Mouse (Mus musculus) midbrain, embryonic 10.5 days (tissue): Measurements from ENCODE around the gene Creld1. TPM values are rescaled to one million over a fixed set of nuclear protein-coding genes. Genes with fewer than 3 reads are reported as not detected.

Experiments
- DNase-seq: peaks from one replicate; pipeline ENCODE4 v3.0.0-alpha.2; 2017; ENCODE audit warnings: low spot score
- H3K27ac ChIP-seq: fragments of 300-500 bp; sonication (generic); replicated peaks from 2 replicates; pipeline ENCODE4 v1.5.1; 2016; ENCODE audit warnings: mild to moderate bottlenecking
- H3K27me3 ChIP-seq: fragments of 300-500 bp; sonication (generic); 2 replicates; pipeline ENCODE4 v1.6.1; 2016; ENCODE audit warnings: low read depth, mild to moderate bottlenecking; ENCODE audit not compliant: poor library complexity, severe bottlenecking
- H3K36me3 ChIP-seq: fragments of 300-500 bp; sonication (generic); 2 replicates; pipeline ENCODE4 v1.6.1; 2016; ENCODE audit warnings: mild to moderate bottlenecking, moderate library complexity
- H3K4me1 ChIP-seq: fragments of 300-500 bp; sonication (generic); 2 replicates; pipeline ENCODE4 v1.6.1; 2016
- H3K4me3 ChIP-seq: fragments of 300-500 bp; sonication (generic); 2 replicates; pipeline ENCODE4 v1.5.1; 2016; ENCODE audit warnings: mild to moderate bottlenecking, moderate library complexity
- H3K9me3 ChIP-seq: fragments of 300-500 bp; sonication (generic); replicated peaks from 2 replicates; pipeline ENCODE4 v1.6.1; 2016; ENCODE audit warnings: mild to moderate bottlenecking
- WGBS: fragments of 180-500 bp; shearing (Covaris S2); methylation state at CpG from one replicate; pipeline ENCODE4 v1.1.7; 2016; 5-methylcytosine and 5-hydroxymethylcytosine counted together
- polyA plus RNA-seq: library from polyadenylated mRNA; unstranded; fragments of >200 nt; fragmentation: Nextera tagmentation; extraction: Ambion mirVana; gene quantifications from 2 replicates; pipeline ENCODE4 v1.2.1, GENCODE M21; 2016

The Creld1 gene
- polyA plus RNA-seq, 1 experiment from 2014 or later, result 45.4 TPM

DNA sequence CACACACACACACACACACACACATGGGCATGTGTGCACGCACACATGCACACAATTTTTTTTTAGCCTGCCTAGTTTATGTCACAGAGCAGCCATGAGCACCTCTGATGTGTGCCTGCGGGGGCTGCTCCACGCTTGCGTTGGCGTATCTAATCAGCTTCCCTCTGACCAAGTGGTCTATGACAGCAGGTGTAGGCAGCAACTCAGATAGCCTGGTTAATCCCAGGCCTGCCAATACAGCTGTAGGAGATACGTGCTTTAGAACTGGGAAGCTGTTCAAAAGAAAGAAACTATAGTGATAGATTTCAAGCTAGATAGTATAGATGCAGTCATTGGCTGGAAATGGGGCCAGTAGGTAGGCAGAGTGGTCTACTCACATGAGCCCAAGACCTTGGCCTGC lies 9.4 kb upstream of the Creld1 start:
- no peak for DNase-seq
- Histone ChIP-seq H3K4me1 (peaks cover 32% of the 10 kb centered on the region), H3K9me3 (no peaks in the 10 kb centered on the region), H3K27me3 (peaks cover 52% of the 10 kb centered on the region), H3K27ac (no peak overlapping the region), H3K4me3 (no peak overlapping the region), H3K36me3 (no peaks in the 10 kb centered on the region)
- WGBS, result 92% methylated on average over 6 of the region's 6 CpGs

DNA sequence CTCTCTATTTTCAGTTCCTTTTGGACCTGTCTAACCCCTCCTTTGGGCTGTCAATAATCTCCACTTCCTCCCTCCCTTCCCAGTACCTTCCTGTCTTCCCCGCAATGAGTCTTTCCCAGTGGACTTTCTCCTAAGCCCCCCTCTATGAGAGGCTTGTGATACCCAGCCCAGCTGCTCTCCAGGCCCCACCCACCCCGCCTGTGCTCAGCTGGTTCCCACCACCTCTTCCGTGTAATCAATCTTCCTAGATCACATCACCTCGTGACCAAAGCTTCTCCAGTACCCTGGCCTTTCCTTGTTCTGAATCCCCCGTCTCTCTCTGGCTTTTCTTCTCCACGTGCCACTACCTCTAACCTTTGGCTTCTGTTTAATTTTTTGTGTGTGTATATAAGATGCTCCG lies 5.7 kb upstream of the Creld1 start:
- peaks cover 40% of the 10 kb centered on the region for H3K27me3 ChIP-seq
- no peak overlapping the region for H3K27ac ChIP-seq
- 61% methylated on average over 7 of the region's 7 CpGs for WGBS
- no peaks in the 10 kb centered on the region for H3K9me3 ChIP-seq
- no peak for DNase-seq
- H3K4me1 ChIP-seq, result peaks cover 15% of the 10 kb centered on the region
- H3K4me3 ChIP-seq, result no peak overlapping the region
- H3K36me3 ChIP-seq, result no peaks in the 10 kb centered on the region

DNA sequence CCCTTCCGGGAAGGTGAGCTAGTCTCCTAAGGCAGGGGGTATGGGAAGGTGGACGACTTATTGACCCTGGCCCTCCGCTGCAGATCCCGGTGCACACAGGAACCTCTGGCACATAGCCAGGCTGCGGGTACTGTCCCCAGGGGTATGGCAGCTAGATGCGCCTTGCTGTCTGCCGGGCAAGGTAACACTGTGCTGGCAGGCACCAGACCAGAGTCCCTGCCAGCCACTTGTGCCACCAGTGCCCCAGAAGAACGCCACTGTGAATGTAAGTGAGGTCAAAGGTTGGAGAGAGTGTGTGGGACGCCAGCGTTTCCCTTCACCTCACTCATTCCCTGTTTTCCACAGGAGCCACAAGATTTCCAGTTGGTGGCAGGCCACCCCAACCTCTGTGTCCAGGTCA lies 4.2 kb upstream of the Creld1 start:
- Histone ChIP-seq H3K4me1 (peaks cover 24% of the 10 kb centered on the region), H3K9me3 (no peaks in the 10 kb centered on the region), H3K27me3 (peaks cover 40% of the 10 kb centered on the region), H3K4me3 (no peak overlapping the region), H3K27ac (no peak overlapping the region), H3K36me3 (no peaks in the 10 kb centered on the region)
- 88% methylated on average over 10 of the region's 10 CpGs for WGBS
- no peak for DNase-seq

GRCm38 (mm10) chr6:113480555-113481373 lies 2.3 kb upstream of the Creld1 start:
- Histone ChIP-seq H3K27me3 (peaks cover 40% of the 10 kb centered on the region), H3K36me3 (0 out of 2 replicates have a peak, but pooled peaks cover 4% of the 10 kb centered on the region), H3K9me3 (no peaks in the 10 kb centered on the region), H3K4me1 (peaks cover 38% of the 10 kb centered on the region), H3K4me3 (no peak overlapping the region), H3K27ac (no peak overlapping the region)
- 69% methylated on average over 18 of the region's 18 CpGs for WGBS
- no peak for DNase-seq

- DNase-seq, result no peak
- 1% methylated on average over 65 of the region's 65 CpGs for WGBS
- H3K4me3 ChIP-seq, result peak overlapping the region; percentile 80
- H3K27ac ChIP-seq, result peak overlapping the region; percentile 95
- peaks cover 30% of the 10 kb centered on the region for H3K27me3 ChIP-seq
- H3K9me3 ChIP-seq, result no peaks in the 10 kb centered on the region
- peaks cover 49% of the 10 kb centered on the region for H3K4me1 ChIP-seq
- H3K36me3 ChIP-seq, result peaks cover 20% of the 10 kb centered on the region
Observed at GRCm38 (mm10) chr6:113482477-113483099, 509 bp upstream of the Creld1 start.

DNA sequence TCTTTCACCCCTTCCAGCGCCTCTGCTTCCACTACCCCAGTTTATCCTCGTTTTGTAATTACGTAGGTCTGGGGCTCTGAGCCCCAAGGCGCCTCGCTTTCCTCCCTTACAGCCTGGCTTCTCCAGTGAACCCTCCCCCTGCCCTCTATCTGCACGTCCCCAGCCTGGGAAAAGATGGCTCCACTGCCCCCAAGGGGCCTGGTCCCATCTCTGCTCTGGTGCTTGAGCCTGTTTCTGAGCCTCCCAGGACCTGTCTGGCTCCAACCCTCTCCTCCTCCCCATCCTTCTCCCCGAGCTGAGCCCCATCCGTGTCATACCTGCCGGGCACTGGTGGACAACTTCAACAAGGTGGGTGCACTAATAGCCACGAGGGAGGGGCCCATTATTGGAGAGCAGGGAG lies 632 bp downstream of the Creld1 start:
- DNase-seq, result peak; percentile 41
- H3K36me3 ChIP-seq, result peaks cover 32% of the 10 kb centered on the region
- 10% methylated on average over 10 of the region's 10 CpGs for WGBS
- H3K9me3 ChIP-seq, result no peaks in the 10 kb centered on the region
- H3K4me3 ChIP-seq, result peak overlapping the region; percentile 80
- peaks cover 50% of the 10 kb centered on the region for H3K4me1 ChIP-seq
- H3K27me3 ChIP-seq, result peaks cover 30% of the 10 kb centered on the region
- H3K27ac ChIP-seq, result peak overlapping the region; percentile 95

GRCm38 (mm10) chr6:113487125-113487576 lies 4.1 kb downstream of the Creld1 start:
- peaks cover 38% of the 10 kb centered on the region for H3K4me1 ChIP-seq
- no peak overlapping the region for H3K27ac ChIP-seq
- peaks cover 65% of the 10 kb centered on the region for H3K36me3 ChIP-seq
- no peaks in the 10 kb centered on the region for H3K9me3 ChIP-seq
- no peak for DNase-seq
- peaks cover 8% of the 10 kb centered on the region; the same call in 1 of the 2 replicates for H3K27me3 ChIP-seq
- 69% methylated on average over 7 of the region's 7 CpGs for WGBS
- H3K4me3 ChIP-seq, result no peak overlapping the region

DNA sequence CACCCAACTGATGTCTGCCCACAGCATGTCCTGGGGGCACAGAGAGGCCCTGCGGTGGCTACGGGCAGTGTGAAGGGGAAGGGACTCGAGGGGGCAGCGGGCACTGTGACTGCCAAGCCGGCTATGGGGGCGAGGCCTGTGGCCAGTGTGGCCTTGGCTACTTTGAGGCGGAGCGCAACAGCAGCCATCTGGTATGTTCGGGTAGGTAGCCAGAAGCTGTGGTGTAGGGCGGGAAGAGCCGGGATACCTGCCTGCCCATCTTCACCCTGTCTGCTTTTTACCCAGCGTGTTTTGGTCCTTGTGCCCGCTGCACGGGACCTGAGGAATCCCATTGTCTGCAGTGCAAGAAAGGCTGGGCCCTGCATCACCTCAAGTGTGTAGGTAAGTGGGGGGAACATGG lies 6.3 kb downstream of the Creld1 start:
- DNase-seq, result no peak
- 94% methylated on average over 14 of the region's 14 CpGs for WGBS
- H3K27ac ChIP-seq, result no peak overlapping the region
- H3K27me3 ChIP-seq, result peaks cover 19% of the 10 kb centered on the region; the same call in 1 of the 2 replicates
- H3K9me3 ChIP-seq, result no peaks in the 10 kb centered on the region
- peaks cover 75% of the 10 kb centered on the region for H3K36me3 ChIP-seq
- no peak overlapping the region for H3K4me3 ChIP-seq
- peaks cover 27% of the 10 kb centered on the region for H3K4me1 ChIP-seq

DNA sequence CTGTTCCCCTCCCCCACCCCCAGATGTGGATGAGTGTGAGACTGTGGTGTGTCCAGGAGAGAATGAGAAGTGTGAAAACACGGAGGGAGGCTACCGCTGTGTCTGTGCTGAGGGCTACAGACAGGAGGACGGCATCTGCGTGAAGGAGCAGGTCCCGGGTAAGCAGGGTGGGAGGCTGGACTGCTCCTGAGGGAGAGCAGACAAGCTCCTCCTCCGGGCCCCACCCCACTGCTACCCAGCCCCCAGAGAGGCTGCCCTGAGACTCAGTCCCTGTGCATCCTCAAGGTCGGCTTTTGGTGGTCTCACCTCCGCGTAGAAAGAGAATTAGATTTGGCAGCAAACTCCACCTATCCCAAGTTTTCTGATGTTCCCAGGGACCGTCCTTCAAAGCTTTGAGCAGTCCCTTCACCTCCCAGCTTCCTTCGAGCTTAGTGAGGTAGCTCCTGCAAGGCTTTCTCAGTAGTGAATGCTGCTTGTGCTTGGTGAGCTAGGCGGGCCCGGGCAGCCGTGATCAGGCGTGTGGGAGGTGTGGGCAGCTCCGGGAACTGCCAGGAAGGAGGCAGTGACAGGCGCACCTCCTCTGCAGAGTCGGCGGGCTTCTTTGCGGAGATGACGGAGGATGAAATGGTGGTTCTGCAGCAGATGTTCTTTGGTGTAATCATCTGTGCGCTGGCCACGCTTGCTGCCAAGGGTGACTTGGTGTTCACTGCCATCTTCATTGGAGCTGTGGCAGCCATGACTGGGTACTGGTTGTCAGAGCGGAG lies 9.2 kb downstream of the Creld1 start:
- peaks cover 57% of the 10 kb centered on the region for H3K36me3 ChIP-seq
- H3K4me3 ChIP-seq, result no peak overlapping the region
- H3K27me3 ChIP-seq, result peaks cover 37% of the 10 kb centered on the region
- H3K27ac ChIP-seq, result no peak overlapping the region
- no peaks in the 10 kb centered on the region for H3K9me3 ChIP-seq
- H3K4me1 ChIP-seq, result peaks cover 25% of the 10 kb centered on the region
- WGBS, result 78% methylated on average over 24 of the region's 24 CpGs
- DNase-seq, result no peak

DNA sequence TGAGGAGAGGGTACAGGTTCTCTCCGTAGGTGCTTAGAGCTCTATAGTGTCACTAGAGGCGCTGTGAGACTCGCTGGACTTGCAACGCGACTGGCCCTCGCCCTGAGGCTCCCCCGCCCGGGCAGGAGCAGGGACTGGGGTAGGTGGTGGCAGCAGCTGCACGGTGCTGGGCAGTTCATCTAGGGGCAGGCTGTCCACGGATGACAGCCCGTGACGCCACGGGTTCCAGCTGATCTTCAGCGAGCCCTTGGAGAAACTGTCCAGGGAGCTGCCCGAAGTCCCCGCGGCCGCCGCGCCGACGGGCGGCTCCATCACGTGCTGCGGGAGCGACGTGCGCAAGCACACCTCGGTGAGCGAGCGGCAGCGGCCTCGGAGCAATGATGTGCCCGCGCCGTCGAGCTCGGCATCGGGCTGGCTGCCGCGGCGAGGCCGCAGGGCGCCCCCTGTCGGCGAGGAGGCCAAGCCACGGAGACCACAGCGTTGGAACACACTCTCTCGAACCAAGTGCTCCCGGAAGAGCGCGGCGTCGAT lies 11.2 kb downstream of the Creld1 start:
- H3K36me3 ChIP-seq, result peaks cover 38% of the 10 kb centered on the region
- peak overlapping the region; percentile 57 for H3K4me3 ChIP-seq
- H3K27ac ChIP-seq, result peak overlapping the region; percentile 77
- 1% methylated on average over 54 of the region's 54 CpGs for WGBS
- H3K27me3 ChIP-seq, result peaks cover 37% of the 10 kb centered on the region
- no peaks in the 10 kb centered on the region for H3K9me3 ChIP-seq
- H3K4me1 ChIP-seq, result peaks cover 20% of the 10 kb centered on the region
- DNase-seq, result peak; percentile 81

- peaks cover 29% of the 10 kb centered on the region for H3K36me3 ChIP-seq
- no peak for DNase-seq
Observed at GRCm38 (mm10) chr6:113495071-113495675, 12.1 kb downstream of the Creld1 start.

GRCm38 (mm10) chr6:113499346-113499745 lies 16.2 kb downstream of the Creld1 start:
- H3K27me3 ChIP-seq, result peaks cover 45% of the 10 kb centered on the region
- peaks cover 35% of the 10 kb centered on the region for H3K4me1 ChIP-seq
- H3K36me3 ChIP-seq, result no peaks in the 10 kb centered on the region
- H3K9me3 ChIP-seq, result peaks cover 2% of the 10 kb centered on the region; the same call in 1 of the 2 replicates
- no peak overlapping the region for H3K4me3 ChIP-seq
- DNase-seq, result no peak
- WGBS, result 80% methylated on average over 6 of the region's 6 CpGs
- H3K27ac ChIP-seq, result no peak overlapping the region

More at GRCm38 (mm10) chr6:113495071-113495675, 12.1 kb downstream of the Creld1 start:
- WGBS, result 55% methylated on average over 28 of the region's 28 CpGs
- peaks cover 43% of the 10 kb centered on the region for H3K27me3 ChIP-seq
- peak overlapping the region; percentile 57 for H3K4me3 ChIP-seq
- H3K4me1 ChIP-seq, result peaks cover 20% of the 10 kb centered on the region
- peak overlapping the region; percentile 77; the same call in 1 of the 2 replicates for H3K27ac ChIP-seq
- no peaks in the 10 kb centered on the region for H3K9me3 ChIP-seq
